Mouse (Mus musculus) left cerebral cortex, postnatal 10 days (tissue): Measurements from ENCODE around the gene Rnase1. TPM values are rescaled to one million over a fixed set of nuclear protein-coding genes. Genes with fewer than 3 reads are reported as not detected.

Experiments
- DNase-seq, 2 experiments: peaks; one replicate each; pipeline ENCODE4 v3.0.0; 2021 to 2022; ENCODE audit warnings: low spot score in 2 of 2, mixed read lengths in 1 of 2; ENCODE audit errors: extremely low spot score in 1 of 2
- intact Hi-C: fragments of 180-260 bp; cut with DNase I; formaldehyde crosslinking; loops from one replicate; pipeline ENCODE4 v1.15.1; 2025
- total RNA-seq, 2 experiments: library from RNA; stranded (reverse); gene quantifications; 2 replicates each; pipeline ENCODE4 v1.2.3; 2021

Gene Rnase1
- total RNA-seq, 2 experiments from 2014 or later = not detected

GRCm38 (mm10) chr14:51143937-51144336 is 2.6 kb downstream of the Rnase1 start:
- intact Hi-C loops = no loop called here
- no peak for DNase-seq

GRCm38 (mm10) chr14:51143287-51143686 is 3.3 kb downstream of the Rnase1 start:
- intact Hi-C loops = no loop called here
- DNase-seq = peak in 1 of 2 experiments; percentile 10

GRCm38 (mm10) chr14:51142568-51142967 is 4.0 kb downstream of the Rnase1 start:
- no peak for DNase-seq
- intact Hi-C loops = no loop called here

GRCm38 (mm10) chr14:51142119-51142518 is 4.5 kb downstream of the Rnase1 start:
- DNase-seq = no peak
- intact Hi-C loops = no loop called here

- no peak for DNase-seq
- intact Hi-C loops = no loop called here
These were observed 6.2 kb downstream of the Rnase1 start for GRCm38 (mm10) chr14:51140342-51140741.

GRCm38 (mm10) chr14:51132372-51132771 is 14.2 kb downstream of the Rnase1 start:
- intact Hi-C loops = no loop called here
- DNase-seq = no peak

GRCm38 (mm10) chr14:51131086-51131815 is 15.3 kb downstream of the Rnase1 start:
- intact Hi-C loops = no loop called here
- no peak for DNase-seq

- intact Hi-C loops = no loop called here
- DNase-seq = no peak
These were observed 16.2 kb downstream of the Rnase1 start for GRCm38 (mm10) chr14:51130315-51130940.

- intact Hi-C loops = no loop called here
- DNase-seq = no peak
These were observed 17.0 kb downstream of the Rnase1 start for GRCm38 (mm10) chr14:51129624-51129975.

- intact Hi-C loops = no loop called here
- DNase-seq = no peak
These were observed 17.6 kb downstream of the Rnase1 start for GRCm38 (mm10) chr14:51128775-51129623.

- no peak for DNase-seq
- intact Hi-C loops = no loop called here
These were observed 18.8 kb downstream of the Rnase1 start for GRCm38 (mm10) chr14:51127648-51128258.

- intact Hi-C loops = no loop called here
- DNase-seq = no peak
These were observed 20.9 kb downstream of the Rnase1 start for GRCm38 (mm10) chr14:51125684-51126083.

GRCm38 (mm10) chr14:51113916-51114560 is 32.5 kb downstream of the Rnase1 start, which contains the start of gene Eddm3b:
Gene Eddm3b (plus strand): TSS chr14:51114426.
- intact Hi-C loops = no loop called here
- no peak for DNase-seq

GRCm38 (mm10) chr14:51113476-51113875 is 33.1 kb downstream of the Rnase1 start:
- DNase-seq = no peak

GRCm38 (mm10) chr14:51111966-51112365 is 34.6 kb downstream of the Rnase1 start:
- intact Hi-C loops = no loop called here
- no peak for DNase-seq

More at GRCm38 (mm10) chr14:51113476-51113875, 33.1 kb downstream of the Rnase1 start:
- intact Hi-C loops = no loop called here

GRCm38 (mm10) chr14:51106449-51106967 is 40.1 kb downstream of the Rnase1 start:
- DNase-seq = no peak
- intact Hi-C loops = loop anchor here (10.0 kb wide), 2 partner anchors 138 to 238 kb away; no protein-coding TSS in a partner anchor

GRCm38 (mm10) chr14:51104366-51104765 is 42.2 kb downstream of the Rnase1 start:
- intact Hi-C loops = loop anchor here (5.0 to 10.0 kb wide), 3 partner anchors 140 to 240 kb away; no protein-coding TSS in a partner anchor
- DNase-seq = no peak

- DNase-seq = peak; percentile 39 to 71
- intact Hi-C loops = loop anchor here (5.0 to 10.0 kb wide), 3 partner anchors 142 to 242 kb away; no protein-coding TSS in a partner anchor
These were observed 43.4 kb downstream of the Rnase1 start for GRCm38 (mm10) chr14:51103217-51103616.
